Mouse (Mus musculus) ES-Bruce4 (cell line): ENCODE measurements around the gene Rspo1. TPM values are rescaled to one million over a fixed set of nuclear protein-coding genes. Genes with fewer than 3 reads are reported as not detected.

Experiments used
- H3K27ac ChIP-seq: 2 replicates; pipeline ENCODE4 v1.5.1; 2012; ENCODE audit warnings: low read length, inconsistent platforms; ENCODE audit not compliant: insufficient read depth
- H3K27me3 ChIP-seq: 2 replicates; pipeline ENCODE4 v1.6.1; 2012; ENCODE audit warnings: mild to moderate bottlenecking, low read length, inconsistent platforms; ENCODE audit not compliant: control insufficient read depth, poor library complexity, insufficient read depth, severe bottlenecking
- H3K36me3 ChIP-seq: 2 replicates; pipeline ENCODE4 v1.6.1; 2012; ENCODE audit warnings: inconsistent platforms, mild to moderate bottlenecking, low read length, moderate library complexity; ENCODE audit not compliant: control insufficient read depth, poor library complexity, insufficient read depth, severe bottlenecking
- H3K4me1 ChIP-seq: one replicate; pipeline ENCODE4 v1.8.1; 2011; ENCODE audit warnings: low read length; ENCODE audit not compliant: control insufficient read depth, insufficient read depth
- H3K4me3 ChIP-seq: 2 replicates; pipeline ENCODE4 v1.5.1; 2011; ENCODE audit warnings: low read depth, mild to moderate bottlenecking, low read length
- H3K9ac ChIP-seq: 2 replicates; pipeline ENCODE4 v1.6.1; 2012; ENCODE audit warnings: low read depth, mild to moderate bottlenecking, inconsistent platforms; ENCODE audit not compliant: poor library complexity, severe bottlenecking
- H3K9me3 ChIP-seq: replicated peaks from 2 replicates; pipeline ENCODE4 v1.6.1; 2012; ENCODE audit warnings: mild to moderate bottlenecking, low read length, inconsistent platforms; ENCODE audit not compliant: control insufficient read depth, poor library complexity, insufficient read depth, severe bottlenecking
- CTCF ChIP-seq: IDR thresholded peaks from one replicate; pipeline ENCODE4 v1.8.1; 2011; ENCODE audit warnings: low read depth, low read length
- EP300 ChIP-seq: IDR thresholded peaks from 2 replicates; pipeline ENCODE4 v1.6.1; 2011; ENCODE audit warnings: low read depth, low read length; ENCODE audit not compliant: insufficient read depth
- POLR2A ChIP-seq: IDR thresholded peaks from one replicate; pipeline ENCODE4 v1.8.1; 2011; ENCODE audit warnings: low read length; ENCODE audit not compliant: insufficient read depth
- polyA plus RNA-seq: library from polyadenylated mRNA; stranded (reverse); fragments of >200 nt; gene quantifications from 2 replicates; pipeline ENCODE4 v1.2.4, GENCODE M21; 2011; ENCODE audit warnings: low read depth; ENCODE audit not compliant: missing spikeins, insufficient read depth, insufficient read length

Rspo1 gene
- polyA plus RNA-seq, 1 experiment, result 2.5 TPM

- H3K27ac ChIP-seq, result no peak overlapping the region
- H3K4me3 ChIP-seq, result peak overlapping the region; percentile 6; the same call in 1 of the 2 replicates
- H3K36me3 ChIP-seq, result no peaks in the 10 kb centered on the region
- no peaks in the 10 kb centered on the region for H3K9me3 ChIP-seq
- no peaks in the 10 kb centered on the region for H3K27me3 ChIP-seq
- H3K4me1 ChIP-seq, result no peaks in the 10 kb centered on the region
- TF ChIP-seq POLR2A (no peak), EP300 (no peak), CTCF (no peak)
- no peak overlapping the region for H3K9ac ChIP-seq
Observed at GRCm38 (mm10) chr4:125007460-125007859, 21.2 kb downstream of the Rspo1 start.

- TF ChIP-seq CTCF (no peak), EP300 (no peak), POLR2A (no peak)
- Histone ChIP-seq H3K9me3 (no peaks in the 10 kb centered on the region), H3K27me3 (no peaks in the 10 kb centered on the region), H3K27ac (no peak overlapping the region), H3K4me1 (no peaks in the 10 kb centered on the region), H3K36me3 (no peaks in the 10 kb centered on the region), H3K9ac (no peak overlapping the region), H3K4me3 (no peak overlapping the region)
Observed at GRCm38 (mm10) chr4:125008220-125008619, 22.0 kb downstream of the Rspo1 start.

GRCm38 (mm10) chr4:125008712-125009111 is 22.5 kb downstream of the Rspo1 start:
- no peak overlapping the region for H3K27ac ChIP-seq
- H3K9me3 ChIP-seq, result no peaks in the 10 kb centered on the region
- H3K4me3 ChIP-seq, result no peak overlapping the region
- TF ChIP-seq EP300 (no peak), POLR2A (no peak), CTCF (no peak)
- no peaks in the 10 kb centered on the region for H3K4me1 ChIP-seq
- no peaks in the 10 kb centered on the region for H3K36me3 ChIP-seq
- no peak overlapping the region for H3K9ac ChIP-seq
- no peaks in the 10 kb centered on the region for H3K27me3 ChIP-seq

- no peaks in the 10 kb centered on the region for H3K9me3 ChIP-seq
- TF ChIP-seq EP300 (no peak), POLR2A (no peak), CTCF (no peak)
- no peaks in the 10 kb centered on the region for H3K27me3 ChIP-seq
- H3K9ac ChIP-seq, result no peak within 1 kb of the TSS
- no peaks in the 10 kb centered on the region for H3K4me1 ChIP-seq
- H3K36me3 ChIP-seq, result no peaks in the 10 kb centered on the region
- H3K4me3 ChIP-seq, result no peak within 1 kb of the TSS
- H3K27ac ChIP-seq, result no peak within 1 kb of the TSS
Observed at GRCm38 (mm10) chr4:125015806-125016635, 29.8 kb downstream of the Rspo1 start, which contains the start of gene Gnl2. Gnl2 (plus strand) TSS chr4:125016585.

GRCm38 (mm10) chr4:125017431-125017830 is 31.2 kb downstream of the Rspo1 start:
- Histone ChIP-seq H3K4me3 (no peak overlapping the region), H3K27ac (no peak overlapping the region), H3K9ac (no peak overlapping the region), H3K9me3 (no peaks in the 10 kb centered on the region), H3K27me3 (no peaks in the 10 kb centered on the region), H3K36me3 (no peaks in the 10 kb centered on the region), H3K4me1 (no peaks in the 10 kb centered on the region)
- TF ChIP-seq CTCF, result no peak
- TF ChIP-seq POLR2A, result no peak
- TF ChIP-seq EP300, result no peak

- TF ChIP-seq CTCF, result peak; percentile 58
- no peak for TF ChIP-seq POLR2A
- no peak for TF ChIP-seq EP300
- Histone ChIP-seq H3K27ac (no peak overlapping the region), H3K27me3 (no peaks in the 10 kb centered on the region)
Observed at GRCm38 (mm10) chr4:125020780-125021538, 34.7 kb downstream of the Rspo1 start.

More at GRCm38 (mm10) chr4:125020780-125021538, 34.7 kb downstream of the Rspo1 start:
- Histone ChIP-seq H3K4me1 (no peaks in the 10 kb centered on the region), H3K9ac (no peak overlapping the region), H3K9me3 (no peaks in the 10 kb centered on the region), H3K4me3 (no peak overlapping the region), H3K36me3 (no peaks in the 10 kb centered on the region)
